Mouse (Mus musculus) 416B (cell line): Measurements from ENCODE around the gene Zfp185.
"Not testable (repeated sequence)": the region's sequence is repeated elsewhere in the genome, so short reads cannot be mapped to it uniquely, and the experiment has no call there.

Source experiments
- DNase-seq: peaks from one replicate; pipeline ENCODE4 v3.0.0; 2011; ENCODE audit warnings: low read depth

Zfp185 gene

GRCm38 (mm10) chrX:73062323-73062722 lies 75.2 kb downstream of the Zfp185 start:
- DNase-seq: peak; percentile 14

- no peak for DNase-seq
Measured at GRCm38 (mm10) chrX:73063512-73064414, 76.6 kb downstream of the Zfp185 start.

- no peak for DNase-seq
Measured at GRCm38 (mm10) chrX:73064415-73064793, 77.3 kb downstream of the Zfp185 start, which contains the start of gene Pnma3. Gene Pnma3 (plus strand): TSS chrX:73064787.

- DNase-seq: not testable (repeated sequence)
Measured at GRCm38 (mm10) chrX:73066765-73067312, 79.7 kb downstream of the Zfp185 start.
